Mouse (Mus musculus) brain, adult 2 months (tissue): ENCODE results near the gene 1810046K07Rik.

Experiments
- DNase-seq: peaks from one replicate; pipeline ENCODE4 v3.0.0; 2011; ENCODE audit warnings: low read depth, low spot score

Gene 1810046K07Rik

GRCm38 (mm10) chr9:51328731-51329130, at the start of gene 1810046K07Rik:
TSS of gene 1810046K07Rik (minus strand) at chr9:51328917.
- DNase-seq: no peak

- no peak for DNase-seq
These were observed 40.8 kb upstream of the 1810046K07Rik start for GRCm38 (mm10) chr9:51369560-51369959.

GRCm38 (mm10) chr9:51367124-51367523, 38.4 kb upstream of the 1810046K07Rik start:
- DNase-seq: no peak

GRCm38 (mm10) chr9:51364059-51364458, 35.3 kb upstream of the 1810046K07Rik start:
- no peak for DNase-seq

- DNase-seq: peak; percentile 65
These were observed 24.8 kb upstream of the 1810046K07Rik start for GRCm38 (mm10) chr9:51353511-51353910.

GRCm38 (mm10) chr9:51352896-51353295, 24.2 kb upstream of the 1810046K07Rik start:
- DNase-seq: peak; percentile 49

- no peak for DNase-seq
These were observed 20.7 kb upstream of the 1810046K07Rik start for GRCm38 (mm10) chr9:51349422-51349821.

- DNase-seq: no peak
These were observed 17.1 kb upstream of the 1810046K07Rik start for GRCm38 (mm10) chr9:51345768-51346167.

- DNase-seq: peak; percentile 94
These were observed 6.7 kb upstream of the 1810046K07Rik start for GRCm38 (mm10) chr9:51335294-51336010.

GRCm38 (mm10) chr9:51331449-51332238, 2.9 kb upstream of the 1810046K07Rik start:
- DNase-seq: no peak

- DNase-seq: no peak
These were observed 1.2 kb downstream of the 1810046K07Rik start for GRCm38 (mm10) chr9:51327555-51327903.

- DNase-seq: no peak
These were observed 1.8 kb downstream of the 1810046K07Rik start for GRCm38 (mm10) chr9:51326619-51327554.

GRCm38 (mm10) chr9:51324406-51325065, 4.2 kb downstream of the 1810046K07Rik start:
- no peak for DNase-seq

GRCm38 (mm10) chr9:51320096-51320495, 8.6 kb downstream of the 1810046K07Rik start:
- no peak for DNase-seq

GRCm38 (mm10) chr9:51318246-51318645, 10.5 kb downstream of the 1810046K07Rik start:
- no peak for DNase-seq

GRCm38 (mm10) chr9:51317322-51317721, 11.4 kb downstream of the 1810046K07Rik start:
- no peak for DNase-seq

GRCm38 (mm10) chr9:51315402-51316063, 13.2 kb downstream of the 1810046K07Rik start:
- DNase-seq: no peak

- no peak for DNase-seq
These were observed 16.0 kb downstream of the 1810046K07Rik start for GRCm38 (mm10) chr9:51312554-51313317.

GRCm38 (mm10) chr9:51310515-51310914, 18.2 kb downstream of the 1810046K07Rik start:
- DNase-seq: no peak

GRCm38 (mm10) chr9:51306351-51306750, 22.4 kb downstream of the 1810046K07Rik start:
- DNase-seq: no peak
